Mouse (Mus musculus) cerebellum, adult 9-11 months (tissue): ENCODE data around the gene Man2a1.

Experiments
- DNase-seq: peaks from one replicate; pipeline ENCODE4 v3.0.0; 2022

The Man2a1 gene

GRCm38 (mm10) chr17:64603534-64603933 is 3.0 kb downstream of the Man2a1 start:
- no peak for DNase-seq

- no peak for DNase-seq
Measured at GRCm38 (mm10) chr17:64604163-64604562, 3.6 kb downstream of the Man2a1 start.

GRCm38 (mm10) chr17:64608228-64608627 is 7.7 kb downstream of the Man2a1 start:
- DNase-seq, result no peak

DNA sequence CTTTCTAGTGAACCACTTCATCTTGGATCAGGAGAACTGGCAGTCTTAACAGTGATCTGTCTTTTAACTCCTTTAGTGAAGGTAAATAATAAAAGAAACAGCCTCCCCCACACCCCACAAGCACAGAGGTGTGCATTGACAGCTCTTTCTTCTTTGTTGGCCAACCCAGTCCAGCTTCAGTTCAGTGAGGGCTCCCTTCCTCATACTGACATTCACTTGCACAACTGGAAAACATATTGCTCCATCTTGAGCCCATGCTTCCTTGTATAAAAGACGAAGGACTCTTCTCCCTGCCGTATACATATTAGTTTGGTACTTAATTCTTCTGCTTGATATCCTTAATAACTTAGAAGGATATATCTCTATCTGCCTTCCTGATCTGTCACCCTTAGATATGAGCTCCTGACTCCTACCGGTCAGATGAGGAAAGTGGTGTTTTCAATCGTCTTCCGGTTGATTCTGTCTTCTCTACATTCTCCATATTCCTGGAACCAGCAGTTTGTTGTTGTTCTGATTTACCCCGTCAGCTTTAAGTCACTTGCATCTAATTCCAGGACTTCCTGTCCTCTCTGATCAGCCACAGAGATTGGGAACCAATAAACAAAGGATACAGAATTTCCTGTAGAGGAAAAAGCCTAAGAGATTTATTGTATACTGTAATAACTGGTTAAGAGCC is 8.5 kb downstream of the Man2a1 start:
- no peak for DNase-seq

GRCm38 (mm10) chr17:64609741-64610140 is 9.2 kb downstream of the Man2a1 start:
- no peak for DNase-seq

- no peak for DNase-seq
Measured at GRCm38 (mm10) chr17:64611426-64611825, 10.9 kb downstream of the Man2a1 start.

DNA sequence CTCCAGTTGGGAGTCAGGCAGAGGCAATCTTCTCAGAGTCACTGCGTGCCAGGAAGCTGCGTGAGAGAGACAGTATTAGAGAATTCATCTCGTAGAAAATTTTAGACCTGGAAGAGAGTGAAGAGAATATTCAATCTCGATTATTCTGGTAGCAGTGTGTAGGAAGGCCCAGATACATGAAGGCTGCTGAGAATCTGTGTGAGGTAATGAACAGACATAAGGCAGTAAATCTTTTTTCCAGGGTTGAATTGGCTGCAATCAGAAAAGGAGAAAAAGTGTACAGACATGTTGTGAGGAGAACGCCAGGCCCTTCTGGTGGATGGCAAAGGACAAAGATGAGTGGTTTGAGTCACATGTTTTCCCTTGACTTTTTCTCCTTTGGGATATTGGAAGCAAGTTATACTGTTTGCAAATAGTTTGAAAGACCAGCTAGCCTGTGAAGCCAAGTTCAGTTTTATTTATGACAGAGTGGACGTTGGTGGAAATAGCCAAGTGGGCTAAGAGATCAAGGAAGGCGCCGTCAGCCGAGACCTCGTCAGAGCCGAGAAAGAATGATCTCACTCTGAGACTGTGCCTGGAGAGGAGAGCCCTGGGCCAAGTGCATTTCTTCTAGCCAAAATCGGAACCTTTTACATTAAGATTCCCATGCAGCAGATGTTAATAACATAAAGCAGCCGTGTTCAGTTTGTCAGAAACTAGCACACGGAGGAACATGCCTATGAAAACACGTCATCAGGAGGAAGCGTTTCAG is 11.8 kb downstream of the Man2a1 start:
- no peak for DNase-seq

- DNase-seq, result no peak
Measured at GRCm38 (mm10) chr17:64612930-64613329, 12.4 kb downstream of the Man2a1 start.

DNA sequence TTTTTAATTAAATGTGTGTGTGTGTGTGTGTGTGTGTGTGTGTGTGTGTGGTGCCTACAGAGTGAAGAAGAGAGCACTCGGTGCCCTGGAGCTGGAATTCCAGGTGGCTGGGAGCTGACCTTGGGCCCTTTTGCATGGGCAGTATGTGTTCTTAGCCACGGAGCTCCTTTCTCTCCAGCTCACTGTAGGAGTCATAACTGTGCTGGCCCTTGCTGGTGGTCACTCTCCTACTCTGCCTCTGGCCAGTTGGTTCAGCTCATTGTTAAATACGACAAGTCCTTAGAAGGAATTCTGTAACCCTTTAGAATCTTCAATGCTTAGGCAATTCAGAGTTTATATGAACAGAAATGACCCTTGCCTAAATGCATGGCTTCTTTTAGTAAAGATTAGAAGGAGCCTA is 12.8 kb downstream of the Man2a1 start:
- DNase-seq, result no peak

- DNase-seq, result no peak
Measured at GRCm38 (mm10) chr17:64614804-64615203, 14.3 kb downstream of the Man2a1 start.

GRCm38 (mm10) chr17:64615420-64615819 is 14.9 kb downstream of the Man2a1 start:
- no peak for DNase-seq

DNA sequence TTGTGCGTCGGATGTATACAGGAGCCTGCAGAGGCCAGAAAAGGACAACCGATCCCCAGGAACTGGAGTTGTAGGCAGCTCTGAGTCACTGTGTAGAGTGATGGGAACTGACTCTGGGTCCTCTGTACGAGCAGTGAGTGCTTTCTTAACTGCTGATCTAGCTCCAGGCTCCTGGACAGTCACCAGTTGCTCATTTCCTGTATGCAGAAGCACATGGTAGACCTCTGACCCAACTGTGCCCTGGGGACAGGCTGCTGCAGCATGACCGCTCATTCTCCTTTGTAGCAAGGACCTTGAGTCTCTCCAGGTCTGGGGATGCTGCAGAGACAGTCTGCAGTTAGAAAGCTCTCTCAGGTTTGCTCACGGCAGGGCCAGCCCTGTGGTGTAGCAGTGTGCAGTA is 15.7 kb downstream of the Man2a1 start:
- DNase-seq, result no peak

GRCm38 (mm10) chr17:64617838-64618237 is 17.3 kb downstream of the Man2a1 start:
- DNase-seq, result no peak

GRCm38 (mm10) chr17:64618996-64619395 is 18.5 kb downstream of the Man2a1 start:
- no peak for DNase-seq

- DNase-seq, result no peak
Measured at GRCm38 (mm10) chr17:64620135-64620534, 19.6 kb downstream of the Man2a1 start.

- DNase-seq, result no peak
Measured at GRCm38 (mm10) chr17:64620627-64621026, 20.1 kb downstream of the Man2a1 start.

- peak; percentile 61 for DNase-seq
Measured at GRCm38 (mm10) chr17:64621226-64621625, 20.7 kb downstream of the Man2a1 start.

- DNase-seq, result no peak
Measured at GRCm38 (mm10) chr17:64621649-64622351, 21.3 kb downstream of the Man2a1 start.

GRCm38 (mm10) chr17:64622352-64622886 is 21.9 kb downstream of the Man2a1 start:
- no peak for DNase-seq

DNA sequence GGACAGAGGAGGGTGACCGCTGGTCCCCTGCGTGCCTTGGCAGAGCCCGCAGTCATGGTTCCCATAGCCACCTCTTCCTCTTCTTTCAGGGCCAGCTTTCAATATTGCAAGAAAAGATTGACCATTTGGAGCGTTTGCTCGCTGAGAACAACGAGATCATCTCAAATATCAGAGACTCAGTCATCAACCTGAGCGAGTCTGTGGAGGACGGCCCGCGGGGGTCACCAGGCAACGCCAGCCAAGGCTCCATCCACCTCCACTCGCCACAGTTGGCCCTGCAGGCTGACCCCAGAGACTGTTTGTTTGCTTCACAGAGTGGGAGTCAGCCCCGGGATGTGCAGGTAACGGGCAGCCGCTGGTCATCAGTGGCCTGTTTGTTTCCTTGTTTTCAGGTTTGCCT is 23.9 kb downstream of the Man2a1 start:
- no peak for DNase-seq

DNA sequence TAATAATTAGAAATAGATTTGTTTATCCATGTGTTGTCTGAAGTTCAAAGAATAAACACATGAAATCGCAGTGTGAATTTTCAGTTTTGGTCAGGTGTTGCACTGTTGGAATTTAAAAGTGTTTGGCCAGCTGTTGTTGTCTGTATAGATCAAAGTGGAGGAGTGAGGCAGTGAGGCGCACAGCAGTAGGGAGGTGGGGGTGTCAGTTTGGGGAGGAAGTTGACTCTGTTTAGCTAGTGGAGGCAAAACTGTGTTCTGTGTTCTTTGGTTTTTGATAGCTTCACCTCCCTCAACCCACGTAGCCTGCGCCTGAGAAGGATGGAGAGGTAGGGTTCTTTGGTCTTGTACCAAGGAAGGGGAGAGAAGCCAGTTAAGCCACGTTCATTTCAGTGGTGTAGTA is 28.3 kb downstream of the Man2a1 start:
- DNase-seq, result no peak

DNA sequence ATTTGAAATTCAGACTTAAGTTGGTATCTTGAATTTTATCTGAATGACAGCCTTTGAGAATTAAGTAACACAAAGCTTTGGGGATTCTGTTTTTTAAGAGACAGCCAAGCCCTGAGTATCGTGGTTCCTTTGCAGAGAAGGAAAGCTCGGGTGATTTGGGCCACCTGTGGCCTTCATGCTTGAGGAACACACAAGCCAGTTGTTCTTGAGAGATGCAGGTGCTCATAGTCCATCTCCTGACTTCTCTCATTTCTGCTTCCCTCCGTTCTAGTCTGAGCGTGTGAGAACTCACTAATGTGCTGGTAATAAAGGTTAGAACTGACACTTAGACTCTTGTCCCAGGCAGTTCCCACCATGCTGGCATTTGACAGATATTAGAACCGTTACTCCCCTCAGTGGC is 28.9 kb downstream of the Man2a1 start:
- no peak for DNase-seq

DNA sequence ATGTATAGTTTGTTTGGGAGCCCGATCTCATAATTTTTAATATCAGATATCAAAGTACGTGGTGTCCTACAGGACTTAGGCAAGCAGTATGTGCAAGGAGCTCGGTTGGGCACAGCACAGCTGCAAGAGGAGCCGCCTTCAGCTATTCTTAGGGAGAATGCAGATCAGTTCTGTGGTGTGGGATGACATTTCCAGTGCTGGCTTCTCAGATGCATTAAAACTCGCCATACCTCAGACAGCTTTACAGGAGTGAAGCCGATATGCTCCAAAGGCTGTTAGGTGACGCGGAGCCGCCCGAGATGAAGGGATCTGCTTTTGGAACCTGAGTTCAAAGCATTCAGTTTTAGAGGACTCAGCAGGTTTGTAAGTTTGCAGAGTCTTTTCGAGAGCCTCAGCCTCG is 30.0 kb downstream of the Man2a1 start:
- DNase-seq, result no peak
